Mouse (Mus musculus): ENCODE measurements around the gene 1700037H04Rik. TPM values are rescaled to one million over a fixed set of nuclear protein-coding genes. Genes with fewer than 3 reads are reported as not detected.
A peak's percentile ranks its signal among the peaks of the same experiment; 100 is the strongest.

1700037H04Rik gene
- total RNA-seq, 2 experiments from 2014 or later, result 7.2 to 9.3 TPM

GRCm38 (mm10) chr2:131179246-131179886 lies 19.5 kb upstream of the 1700037H04Rik start:
- DNase-seq, result peak; percentile 58

DNA sequence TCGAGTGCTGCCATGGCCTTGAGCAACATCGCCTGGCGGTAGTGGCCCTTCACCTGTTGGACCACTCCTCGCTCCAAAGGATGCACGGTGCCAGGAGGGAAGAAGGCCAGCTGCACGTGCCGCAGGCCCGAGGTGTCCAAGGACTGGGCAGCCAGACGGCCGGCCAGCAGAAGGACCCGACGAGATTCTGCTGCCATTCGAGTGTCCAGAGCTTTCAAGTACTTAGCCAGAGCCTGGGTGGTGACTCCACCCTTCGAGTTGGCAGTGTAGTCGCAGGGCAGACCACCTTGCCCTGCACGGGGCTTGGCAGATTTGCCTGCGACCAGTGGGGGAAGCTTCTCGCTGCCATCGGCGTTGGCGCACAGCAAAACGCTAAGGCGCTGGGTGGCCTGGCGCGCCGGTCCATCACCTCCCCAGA lies 19.0 kb upstream of the 1700037H04Rik start:
- DNase-seq, result peak; percentile 22

GRCm38 (mm10) chr2:131177932-131178331 lies 18.1 kb upstream of the 1700037H04Rik start:
- DNase-seq, result no peak

GRCm38 (mm10) chr2:131176491-131176890 lies 16.6 kb upstream of the 1700037H04Rik start:
- no peak for DNase-seq

DNA sequence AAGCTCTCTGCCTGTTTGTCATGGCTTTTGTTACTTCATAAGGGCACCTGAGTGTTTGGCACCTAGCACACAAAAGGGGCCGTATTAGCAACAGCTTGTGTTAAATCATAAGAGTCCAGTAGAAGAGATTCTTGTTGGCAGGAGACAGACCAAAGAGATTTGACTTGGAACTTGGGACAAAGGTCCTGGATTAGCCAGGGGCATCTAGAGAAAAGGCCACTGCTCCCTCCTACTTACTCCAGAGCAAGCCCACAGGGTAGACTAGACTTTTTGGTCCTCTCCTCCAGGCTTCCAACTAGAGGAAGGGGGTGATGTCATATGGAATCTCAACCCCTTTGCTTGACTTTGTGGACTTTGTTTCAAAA lies 16.0 kb upstream of the 1700037H04Rik start:
- no peak for DNase-seq

- DNase-seq, result no peak
Observed at GRCm38 (mm10) chr2:131175286-131175944, 15.5 kb upstream of the 1700037H04Rik start.

- DNase-seq, result no peak
Observed at GRCm38 (mm10) chr2:131174700-131175099, 14.8 kb upstream of the 1700037H04Rik start.

GRCm38 (mm10) chr2:131172322-131172721 lies 12.4 kb upstream of the 1700037H04Rik start:
- DNase-seq, result no peak

- DNase-seq, result peak; percentile 66
Observed at GRCm38 (mm10) chr2:131171401-131172104, 11.7 kb upstream of the 1700037H04Rik start.

- no peak for DNase-seq
Observed at GRCm38 (mm10) chr2:131170936-131171335, 11.1 kb upstream of the 1700037H04Rik start.

GRCm38 (mm10) chr2:131168914-131169313 lies 9.0 kb upstream of the 1700037H04Rik start:
- DNase-seq, result no peak

- DNase-seq, result no peak
Observed at GRCm38 (mm10) chr2:131167984-131168383, 8.1 kb upstream of the 1700037H04Rik start.

GRCm38 (mm10) chr2:131166172-131166571 lies 6.3 kb upstream of the 1700037H04Rik start:
- DNase-seq, result no peak

GRCm38 (mm10) chr2:131163924-131164323 lies 4.0 kb upstream of the 1700037H04Rik start:
- DNase-seq, result no peak

DNA sequence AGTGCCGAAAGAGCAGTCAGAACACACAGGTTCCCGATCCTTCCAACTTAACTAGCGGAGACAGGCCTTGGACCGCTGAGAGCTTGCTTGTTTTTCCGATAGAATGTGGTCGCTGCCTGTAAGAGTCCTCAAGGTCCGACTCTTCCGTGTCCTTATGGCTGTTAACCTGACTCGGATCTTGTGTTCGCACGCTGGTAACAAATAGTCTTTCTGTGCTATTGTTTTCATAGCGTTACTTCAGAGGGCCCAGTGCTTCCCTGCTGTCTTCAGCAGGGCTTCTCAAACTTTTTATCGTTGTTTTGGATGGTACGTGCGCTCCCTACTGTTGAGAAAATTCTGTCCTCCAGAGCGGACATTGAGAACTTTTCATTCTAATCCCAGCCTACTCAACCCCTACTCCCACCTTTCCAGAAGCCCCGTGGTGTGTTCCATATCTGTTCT lies 810 bp upstream of the 1700037H04Rik start:
- no peak for DNase-seq

- DNase-seq, result no peak
Observed at GRCm38 (mm10) chr2:131159491-131159910, 380 bp downstream of the 1700037H04Rik start.

DNA sequence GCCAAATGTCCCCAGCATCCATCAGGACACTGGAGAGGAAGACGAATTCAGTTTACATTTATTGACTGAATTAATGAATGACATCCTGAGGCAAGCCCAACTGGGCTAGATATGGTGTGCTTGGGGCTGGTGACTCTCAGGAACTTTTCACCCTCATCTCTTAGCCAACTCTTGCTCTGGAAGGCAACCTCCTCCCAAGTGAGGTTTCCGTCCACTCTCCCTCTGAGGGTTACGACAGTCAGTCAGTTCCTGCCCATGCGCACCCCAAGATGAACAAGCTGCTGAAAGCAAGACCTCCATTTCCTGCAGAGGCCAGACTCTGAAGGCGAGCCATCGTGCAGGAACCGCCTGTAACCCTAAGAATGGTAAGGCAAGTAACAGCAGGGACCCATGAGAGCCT lies 2.9 kb downstream of the 1700037H04Rik start:
- DNase-seq, result no peak

GRCm38 (mm10) chr2:131154036-131154435 lies 5.8 kb downstream of the 1700037H04Rik start:
- DNase-seq, result no peak

- no peak for DNase-seq
Observed at GRCm38 (mm10) chr2:131152166-131152730, 7.6 kb downstream of the 1700037H04Rik start.

GRCm38 (mm10) chr2:131149254-131149578 lies 10.7 kb downstream of the 1700037H04Rik start:
- DNase-seq, result no peak

- DNase-seq, result no peak
Observed at GRCm38 (mm10) chr2:131148353-131149253, 11.3 kb downstream of the 1700037H04Rik start.

GRCm38 (mm10) chr2:131147043-131147365 lies 12.9 kb downstream of the 1700037H04Rik start:
- no peak for DNase-seq
